Mouse (Mus musculus): ENCODE measurements around the gene Bbx.

Bbx gene

DNA sequence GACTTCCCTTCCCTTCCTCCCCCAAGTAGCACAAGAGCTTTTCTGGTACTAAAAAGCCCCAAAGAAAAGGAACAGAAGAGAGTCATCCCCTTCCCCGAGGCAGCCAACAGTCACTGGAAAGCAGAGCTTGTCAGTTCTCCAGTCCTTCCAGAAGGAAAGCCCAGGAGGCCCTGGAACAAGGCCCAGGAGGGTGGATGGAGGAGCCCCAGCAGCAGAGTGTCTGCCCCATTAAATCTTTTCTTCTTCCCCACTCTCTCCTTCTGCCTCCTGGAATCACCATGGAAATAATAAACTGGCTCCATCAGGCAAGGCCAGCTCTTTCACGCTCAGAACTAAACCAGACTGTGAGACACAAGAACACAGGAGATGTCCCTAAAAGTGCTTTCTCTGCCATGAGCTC lies 284.3 kb downstream of the Bbx start:
- DNase-seq, result no peak

Measured in kidney, adult 8-10 months (tissue).